Mouse (Mus musculus) lung, postnatal 0 days (tissue): Measurements from ENCODE around the gene Dcun1d4. TPM values are rescaled to one million over a fixed set of nuclear protein-coding genes. Genes with fewer than 3 reads are reported as not detected.

Experiments used
- ATAC-seq: fragments of 200-750 bp; cut with Nextera tagmentation; 2 replicates; pipeline ENCODE4 v1.8.0; 2017; ENCODE audit warnings: moderate library complexity
- DNase-seq: peaks from one replicate; pipeline ENCODE4 v3.0.0-alpha.2; 2016; ENCODE audit warnings: low spot score
- H3K27ac ChIP-seq: fragments of 300-500 bp; sonication (generic); 2 replicates; pipeline ENCODE4 v1.5.1; 2014; ENCODE audit warnings: antibody characterized with exemption, mild to moderate bottlenecking, low read length, mixed read lengths
- H3K27me3 ChIP-seq: fragments of 300-500 bp; sonication (generic); replicated peaks from 2 replicates; pipeline ENCODE4 v1.6.1; 2014; ENCODE audit warnings: low read length, mixed read lengths; ENCODE audit not compliant: insufficient read depth
- H3K36me3 ChIP-seq: fragments of 300-500 bp; sonication (generic); 2 replicates; pipeline ENCODE4 v1.6.1; 2014; ENCODE audit warnings: low read length, mixed read lengths; ENCODE audit not compliant: insufficient read depth
- H3K4me1 ChIP-seq: fragments of 300-500 bp; sonication (generic); 2 replicates; pipeline ENCODE4 v1.6.1; 2014; ENCODE audit warnings: antibody characterized with exemption, low read depth, low read length, mixed read lengths; ENCODE audit not compliant: insufficient read depth
- H3K4me2 ChIP-seq: fragments of 300-500 bp; sonication (generic); replicated peaks from 2 replicates; pipeline ENCODE4 v1.6.1; 2014; ENCODE audit warnings: low read depth, mild to moderate bottlenecking, low read length, moderate library complexity, mixed read lengths
- H3K4me3 ChIP-seq: fragments of 300-500 bp; sonication (generic); 2 replicates; pipeline ENCODE4 v1.5.1; 2014; ENCODE audit warnings: low read depth, low read length
- H3K9ac ChIP-seq: fragments of 300-500 bp; sonication (generic); replicated peaks from 2 replicates; pipeline ENCODE4 v1.6.1; 2014; ENCODE audit warnings: low read depth, mild to moderate bottlenecking
- H3K9me3 ChIP-seq: fragments of 300-500 bp; sonication (generic); 2 replicates; pipeline ENCODE4 v1.6.1; 2016; ENCODE audit warnings: low read length, mixed read lengths
- CTCF ChIP-seq: IDR thresholded peaks from 2 replicates; pipeline ENCODE4 v1.5.1; 2016; ENCODE audit warnings: antibody characterized with exemption, mild to moderate bottlenecking
- EP300 ChIP-seq: IDR thresholded peaks from 2 replicates; pipeline ENCODE4 v1.6.1; 2016; ENCODE audit warnings: antibody characterized with exemption, mild to moderate bottlenecking, control low read depth
- WGBS: fragments of 180-500 bp; shearing (Covaris S2); extraction: QIAGEN DNeasy Blood & Tissue Kit; methylation state at CpG from one replicate; pipeline ENCODE4 v1.1.7; 2014; 5-methylcytosine and 5-hydroxymethylcytosine counted together
- polyA plus RNA-seq: library from polyadenylated mRNA; unstranded; fragments of >200 nt; fragmentation: Nextera tagmentation; extraction: Ambion mirVana; gene quantifications from 2 replicates; pipeline ENCODE4 v1.2.1, GENCODE M21; 2015

Gene Dcun1d4
- polyA plus RNA-seq, 1 experiment from 2014 or later: 14.7 TPM

- Histone ChIP-seq H3K27me3 (no peaks in the 10 kb centered on the region), H3K9ac (no peak overlapping the region), H3K4me1 (no peaks in the 10 kb centered on the region), H3K4me2 (no peak overlapping the region), H3K9me3 (no peaks in the 10 kb centered on the region), H3K27ac (no peak overlapping the region), H3K4me3 (no peak overlapping the region), H3K36me3 (no peaks in the 10 kb centered on the region)
- TF ChIP-seq CTCF (no peak), EP300 (no peak)
- no peak for ATAC-seq
- DNase-seq: no peak
- 89% methylated on average over 6 of the region's 6 CpGs for WGBS
Measured at GRCm38 (mm10) chr5:73558756-73559155, 78.0 kb downstream of the Dcun1d4 start.

GRCm38 (mm10) chr5:73564038-73564437, 83.2 kb downstream of the Dcun1d4 start:
- Histone ChIP-seq H3K4me3 (no peak overlapping the region), H3K4me2 (no peak overlapping the region), H3K9me3 (no peaks in the 10 kb centered on the region), H3K36me3 (no peaks in the 10 kb centered on the region), H3K4me1 (0 out of 2 replicates have a peak, but pooled peaks cover 4% of the 10 kb centered on the region), H3K9ac (no peak overlapping the region), H3K27me3 (no peaks in the 10 kb centered on the region), H3K27ac (no peak overlapping the region)
- ATAC-seq (no peak), DNase-seq (no peak)
- WGBS: 89% methylated on average over 6 of the region's 6 CpGs
- TF ChIP-seq CTCF (no peak), EP300 (no peak)

DNA sequence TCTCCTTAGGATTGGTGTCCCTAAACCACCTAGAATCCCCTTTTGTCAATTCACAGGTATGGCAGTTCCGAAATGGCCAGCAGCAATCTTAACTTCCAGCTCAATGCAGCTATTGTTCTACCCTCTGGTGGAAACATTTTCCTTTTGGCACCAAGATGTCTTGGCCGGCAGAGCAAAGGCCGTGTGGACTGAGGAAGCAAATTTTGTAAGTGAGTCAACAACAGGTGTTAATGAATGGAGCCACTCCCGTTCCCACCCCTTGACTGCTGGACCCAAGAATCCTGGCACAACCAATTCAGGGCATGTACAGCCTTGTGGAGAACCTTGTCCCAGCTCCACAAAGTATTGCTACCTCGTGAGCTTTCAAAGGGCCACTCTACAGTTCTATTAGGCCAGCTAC, 85.3 kb downstream of the Dcun1d4 start:
- 50% methylated on average over 5 of the region's 5 CpGs for WGBS
- Histone ChIP-seq H3K9me3 (no peaks in the 10 kb centered on the region), H3K36me3 (no peaks in the 10 kb centered on the region), H3K4me2 (no peak overlapping the region), H3K9ac (no peak overlapping the region), H3K4me1 (0 out of 2 replicates have a peak, but pooled peaks cover 4% of the 10 kb centered on the region), H3K27ac (no peak overlapping the region), H3K27me3 (no peaks in the 10 kb centered on the region), H3K4me3 (no peak overlapping the region)
- TF ChIP-seq EP300: no peak
- TF ChIP-seq CTCF: no peak
- DNase-seq (peak; percentile 51), ATAC-seq (peak; percentile 46)

DNA sequence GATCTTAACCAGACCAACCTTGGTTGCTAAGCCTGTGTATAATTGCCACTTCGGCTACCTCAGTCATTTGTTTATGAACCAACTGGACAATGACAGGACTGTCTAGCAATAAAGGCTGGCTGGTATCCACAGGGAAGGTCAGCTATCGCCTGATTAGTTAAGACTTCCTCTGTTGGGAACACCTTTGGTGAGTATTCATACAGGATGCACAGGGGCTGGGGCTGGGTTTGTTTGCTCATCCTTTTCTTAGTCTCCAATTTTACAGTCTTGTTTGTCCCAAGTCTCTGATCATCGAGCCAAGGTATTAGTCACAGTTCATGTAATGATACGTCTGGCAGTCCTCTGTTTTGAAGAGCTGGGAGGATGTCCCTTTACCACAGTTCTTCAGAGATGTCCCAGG, 86.1 kb downstream of the Dcun1d4 start:
- no peak for ATAC-seq

GRCm38 (mm10) chr5:73569181-73569580, 88.4 kb downstream of the Dcun1d4 start:
- ATAC-seq: no peak
- Histone ChIP-seq H3K4me3 (no peak overlapping the region), H3K4me1 (0 out of 2 replicates have a peak, but pooled peaks cover 4% of the 10 kb centered on the region), H3K4me2 (no peak overlapping the region), H3K27me3 (no peaks in the 10 kb centered on the region), H3K9me3 (no peaks in the 10 kb centered on the region), H3K9ac (no peak overlapping the region), H3K27ac (no peak overlapping the region), H3K36me3 (no peaks in the 10 kb centered on the region)
- WGBS: 82% methylated on average over 5 of the region's 5 CpGs
- no peak for TF ChIP-seq CTCF
- TF ChIP-seq EP300: no peak
- no peak for DNase-seq

More for the DNA sequence above, 86.1 kb downstream of the Dcun1d4 start:
- H3K4me2 ChIP-seq: no peak overlapping the region
- no peaks in the 10 kb centered on the region for H3K36me3 ChIP-seq
- H3K27me3 ChIP-seq: no peaks in the 10 kb centered on the region
- H3K4me1 ChIP-seq: 0 out of 2 replicates have a peak, but pooled peaks cover 4% of the 10 kb centered on the region
- no peak overlapping the region for H3K4me3 ChIP-seq
- no peak for DNase-seq
- no peaks in the 10 kb centered on the region for H3K9me3 ChIP-seq
- H3K27ac ChIP-seq: no peak overlapping the region
- 73% methylated on average over 4 of the region's 4 CpGs for WGBS
- H3K9ac ChIP-seq: no peak overlapping the region
- TF ChIP-seq EP300 (no peak), CTCF (no peak)

- TF ChIP-seq CTCF (no peak), EP300 (no peak)
Measured at GRCm38 (mm10) chr5:73571395-73572156, 90.8 kb downstream of the Dcun1d4 start.

More at GRCm38 (mm10) chr5:73571395-73572156, 90.8 kb downstream of the Dcun1d4 start:
- Histone ChIP-seq H3K4me1 (no peaks in the 10 kb centered on the region), H3K27me3 (no peaks in the 10 kb centered on the region), H3K4me2 (no peak overlapping the region), H3K36me3 (no peaks in the 10 kb centered on the region), H3K9me3 (no peaks in the 10 kb centered on the region), H3K27ac (no peak overlapping the region), H3K9ac (no peak overlapping the region), H3K4me3 (no peak overlapping the region)
- WGBS: 88% methylated on average over 6 of the region's 6 CpGs
- no peak for ATAC-seq
- DNase-seq: no peak
